Mouse (Mus musculus) heart, adult 8-10 months (tissue): ENCODE measurements around the gene Tceal7. TPM values are rescaled to one million over a fixed set of nuclear protein-coding genes. Genes with fewer than 3 reads are reported as not detected.
A peak's percentile ranks its signal among the peaks of the same experiment; 100 is the strongest.
"Not testable (repeated sequence)": the region's sequence is repeated elsewhere in the genome, so short reads cannot be mapped to it uniquely, and the experiment has no call there.

Experiments used
- DNase-seq: peaks from one replicate; pipeline ENCODE4 v3.0.0; 2022; ENCODE audit warnings: low spot score
- total RNA-seq, 4 experiments: library from RNA; stranded (reverse); gene quantifications; 2 replicates each; pipeline ENCODE4 v1.2.4; 2022

Gene Tceal7
- 1 to 10 TPM in 1 of 4 experiments, under 1 TPM in 2, not detected in 1; 0.75 to 1.0 (median 0.97) TPM for total RNA-seq

DNA sequence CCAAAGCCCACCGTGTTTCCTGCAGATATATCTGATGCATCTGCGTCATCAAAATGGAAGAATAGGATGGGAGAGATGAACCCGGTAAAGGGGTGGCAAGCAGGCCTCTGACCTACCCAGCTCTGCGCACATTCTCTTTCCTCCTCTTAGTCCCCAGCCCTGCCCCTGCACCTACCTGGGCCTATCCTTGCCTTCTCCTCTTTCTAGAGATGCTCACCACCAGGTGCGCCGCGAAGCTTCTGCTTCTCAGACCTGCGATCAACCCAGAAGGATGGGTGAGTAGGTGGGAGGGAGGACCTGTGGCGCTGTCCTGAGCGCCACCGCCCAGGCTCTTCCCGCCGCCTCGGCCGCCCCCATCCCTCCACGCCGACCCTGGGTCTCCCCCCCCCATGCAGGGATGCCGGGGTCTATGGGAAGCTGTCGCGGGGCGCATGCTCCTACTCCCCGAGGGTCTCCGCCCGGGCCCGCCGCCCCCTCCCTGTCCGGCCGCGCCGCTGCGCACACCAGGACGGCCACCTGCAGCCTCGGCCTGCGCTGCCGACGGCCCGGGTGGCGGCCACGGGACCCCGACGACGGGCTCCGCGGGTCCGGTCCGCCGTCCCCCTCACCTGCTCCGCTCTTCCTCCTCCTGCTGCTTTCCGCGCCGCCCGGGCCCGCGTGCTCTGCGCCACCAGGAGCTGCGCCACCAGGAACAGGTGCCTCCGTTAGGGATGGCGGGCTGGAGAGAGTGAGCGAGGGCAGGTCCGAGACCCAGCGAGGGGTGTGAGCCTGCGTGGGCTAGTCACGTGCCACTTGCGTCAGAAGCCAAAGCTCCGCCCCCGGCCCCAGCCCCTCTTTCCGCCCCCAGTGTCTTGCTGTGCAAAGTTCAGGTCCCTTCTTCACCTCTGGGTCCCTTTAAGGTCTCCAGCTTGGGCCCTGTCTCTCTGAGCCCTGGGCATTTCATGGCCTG lies at the start of gene Tceal7, which contains the start of gene Bex1:
Tceal7 (plus strand) TSS at position 51 of the 949 bp plus-strand sequence.
Bex1 (minus strand) TSS at position 785 of the 949 bp plus-strand sequence.
- DNase-seq = not testable (repeated sequence)

DNA sequence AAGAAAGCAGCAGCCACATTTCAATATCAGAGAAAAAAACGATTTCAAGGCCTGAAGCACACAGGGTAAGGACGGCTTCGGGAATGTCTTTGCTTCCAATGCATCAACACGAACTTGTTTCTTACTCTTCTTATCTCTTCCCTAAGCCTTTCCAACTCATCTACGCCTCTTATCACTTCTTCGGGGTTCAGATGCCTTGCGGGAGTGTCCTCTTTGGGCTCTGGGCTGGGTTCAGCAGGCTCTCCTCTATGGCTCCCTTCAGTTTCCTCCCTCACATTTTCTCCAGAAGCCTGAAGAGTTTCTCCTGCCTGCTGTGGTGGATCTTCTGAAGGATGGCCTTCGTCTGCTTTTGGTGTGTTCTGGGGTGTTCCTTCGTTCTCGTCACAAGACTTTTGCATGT lies 44.0 kb upstream of the Tceal7 start:
- peak; percentile 1 for DNase-seq

DNA sequence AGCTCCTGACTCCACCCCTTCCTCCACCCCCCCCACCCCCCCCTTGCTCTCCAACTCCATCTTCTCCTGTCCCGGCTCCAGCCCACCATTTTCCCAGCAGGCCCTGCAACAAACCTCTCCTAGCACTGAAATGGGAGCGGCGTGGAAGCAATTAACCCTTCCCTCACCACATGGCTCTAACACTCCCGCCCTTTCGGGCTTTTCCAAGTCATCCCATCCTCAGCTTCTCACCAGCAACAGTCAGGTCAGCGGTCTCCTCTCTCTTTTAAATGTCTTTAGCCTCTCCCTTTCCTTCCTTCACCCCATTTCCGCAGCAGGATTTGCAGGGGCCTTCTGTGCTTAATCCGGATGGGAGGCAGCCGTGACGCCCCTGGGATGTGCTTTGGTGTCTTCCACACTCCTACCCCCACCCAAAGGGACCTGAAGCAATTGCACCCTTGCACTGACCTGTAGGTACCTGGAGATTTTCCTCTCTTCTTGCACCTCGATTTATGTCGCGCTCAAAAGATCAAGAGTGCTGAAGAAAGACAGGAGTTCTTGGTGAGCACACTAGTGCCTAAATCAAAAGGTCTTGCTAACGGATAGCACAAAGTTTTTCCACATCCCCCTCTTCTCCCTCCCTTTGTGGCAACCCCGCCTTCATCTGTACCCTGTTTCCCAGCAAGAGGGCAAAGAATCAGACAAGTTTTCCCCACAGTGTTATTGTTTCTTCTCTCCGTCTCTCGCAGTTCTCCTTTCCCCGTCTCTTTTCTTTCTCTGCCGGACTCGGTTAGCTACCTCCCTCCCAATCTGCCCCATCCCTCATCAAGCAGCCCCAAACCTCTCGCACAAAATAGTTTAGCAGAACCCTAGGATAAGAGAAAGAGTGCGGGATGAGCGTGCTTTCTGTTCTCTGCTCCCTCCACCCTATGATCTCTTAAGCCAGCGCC lies 43.1 kb upstream of the Tceal7 start:
- DNase-seq = peak; percentile 20

DNA sequence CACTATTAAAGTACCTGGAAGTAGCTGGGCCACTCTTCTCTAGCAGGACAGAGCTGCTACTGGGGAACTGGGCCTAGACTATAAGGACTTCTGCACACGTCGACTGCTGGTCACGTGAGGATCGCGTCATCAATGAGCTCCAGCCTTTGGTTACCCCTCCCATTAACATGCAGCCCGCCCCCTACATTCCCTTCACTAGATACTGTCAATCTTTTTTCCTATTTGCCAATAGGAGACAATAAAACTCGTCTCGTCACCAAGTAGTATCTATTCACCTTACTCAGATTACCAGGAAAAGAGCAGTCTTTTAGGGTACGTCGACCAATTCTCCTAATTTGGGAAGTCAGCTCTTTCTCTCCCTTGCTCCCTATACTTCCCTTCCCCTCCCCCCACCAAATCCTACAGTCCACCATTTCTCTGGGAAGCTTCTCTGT lies 42.4 kb upstream of the Tceal7 start, which contains the start of gene Tceal8:
Tceal8 (minus strand) TSS at position 225 of the 434 bp plus-strand sequence.
- peak; percentile 72 for DNase-seq

DNA sequence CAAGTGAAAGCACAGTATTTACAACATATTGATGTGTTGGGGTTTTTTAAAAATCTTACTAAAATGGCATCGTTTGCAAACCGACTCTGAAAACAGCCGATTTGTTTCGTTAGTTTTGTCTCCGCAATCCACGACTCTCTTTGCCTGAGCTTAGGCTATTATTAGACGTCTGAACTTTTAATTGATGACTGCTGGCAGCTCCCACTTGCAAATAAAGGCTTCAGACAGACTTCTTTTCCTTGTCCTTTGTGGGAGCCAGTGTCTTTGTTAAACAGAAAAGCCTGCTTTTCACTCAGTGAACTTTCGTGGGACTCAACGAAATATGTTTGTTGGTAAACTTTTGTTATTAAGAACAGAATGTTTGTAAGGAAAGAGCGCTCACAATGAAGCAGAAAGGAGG lies 41.8 kb upstream of the Tceal7 start:
- DNase-seq = no peak

DNA sequence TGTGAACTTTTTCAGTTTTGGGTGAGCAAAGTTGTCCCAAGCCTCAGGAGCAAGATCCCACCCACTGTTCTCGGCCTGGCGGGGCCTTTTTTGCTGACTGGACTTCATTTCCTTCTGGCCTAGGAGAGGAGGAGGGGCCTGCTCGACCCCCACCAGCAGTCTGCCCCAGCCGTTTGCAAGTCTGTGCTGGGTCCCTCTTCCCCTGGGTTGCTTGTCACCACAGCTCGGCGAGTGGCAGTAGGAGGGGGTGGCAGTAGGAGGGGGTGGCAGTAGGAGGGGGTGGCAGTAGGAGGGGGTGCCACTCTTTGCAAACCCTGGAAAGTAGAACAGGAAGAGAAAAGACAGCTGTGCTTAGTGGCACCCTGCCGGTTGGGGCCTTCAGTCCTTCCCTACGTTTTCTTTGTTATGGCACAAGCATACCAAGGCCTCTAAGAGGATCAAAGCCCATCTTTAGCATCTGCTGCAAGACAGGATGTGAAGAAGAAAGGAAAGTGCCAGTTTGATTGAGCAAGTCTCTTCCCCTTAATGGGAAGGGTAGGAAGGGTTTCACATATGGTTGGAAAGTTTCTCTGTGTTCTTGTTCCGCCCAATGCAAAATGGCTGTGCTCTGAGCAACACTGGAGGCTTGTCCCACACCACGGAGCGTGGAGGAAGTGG lies 33.6 kb upstream of the Tceal7 start:
- DNase-seq = no peak

DNA sequence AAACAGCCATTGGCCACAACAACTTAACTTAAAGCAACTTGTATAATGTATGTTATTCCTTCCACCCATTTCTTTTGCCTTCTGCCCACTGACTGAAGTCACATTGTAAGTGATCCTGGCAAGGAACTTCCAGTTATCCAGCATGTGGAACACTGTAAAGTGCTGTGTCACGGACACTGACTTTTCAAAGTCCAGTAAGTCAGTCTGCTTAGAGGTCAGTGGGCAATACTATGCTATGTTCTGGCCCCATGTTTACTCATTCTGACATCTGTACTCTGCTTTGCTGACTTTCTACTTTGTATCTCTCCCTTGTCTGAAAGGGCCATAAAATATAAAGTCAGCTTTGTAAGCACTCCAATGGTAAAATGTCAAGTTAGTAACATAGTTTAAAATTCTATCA lies 31.5 kb upstream of the Tceal7 start:
- no peak for DNase-seq

DNA sequence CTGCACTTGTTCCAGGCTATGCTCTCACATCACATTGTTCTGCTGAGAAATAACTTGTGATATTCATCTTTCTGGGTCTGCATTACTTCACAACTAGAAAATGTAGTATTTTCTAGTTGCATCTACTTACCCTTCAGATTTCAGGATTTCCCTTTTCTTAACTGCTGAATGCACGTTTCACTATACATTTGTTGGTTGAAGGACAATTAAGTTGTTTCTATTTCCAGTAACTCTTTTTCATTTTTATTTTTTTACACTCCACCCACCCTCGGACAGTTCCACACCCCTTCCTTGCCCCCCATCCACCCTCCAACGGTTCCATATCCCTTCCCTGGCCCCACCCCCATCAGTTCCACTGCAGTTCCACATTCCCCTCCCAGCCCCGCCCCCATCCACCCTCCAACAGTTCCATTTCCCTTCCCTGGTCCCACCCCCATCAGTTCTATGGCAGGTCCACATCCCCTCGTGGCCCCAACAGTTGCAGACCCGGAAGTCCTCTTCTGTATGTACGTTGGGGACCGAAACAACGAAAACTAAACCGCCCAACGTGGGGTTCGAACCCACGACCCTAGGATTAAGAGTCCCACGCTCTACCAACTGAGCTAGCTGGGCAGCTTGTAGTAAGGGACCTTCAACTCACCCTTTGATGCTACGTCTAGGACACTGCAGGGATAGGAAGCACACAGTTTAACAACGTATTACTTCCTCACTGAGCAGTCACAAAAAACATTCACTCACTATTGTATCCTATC lies 19.2 kb upstream of the Tceal7 start:
- DNase-seq = no peak

DNA sequence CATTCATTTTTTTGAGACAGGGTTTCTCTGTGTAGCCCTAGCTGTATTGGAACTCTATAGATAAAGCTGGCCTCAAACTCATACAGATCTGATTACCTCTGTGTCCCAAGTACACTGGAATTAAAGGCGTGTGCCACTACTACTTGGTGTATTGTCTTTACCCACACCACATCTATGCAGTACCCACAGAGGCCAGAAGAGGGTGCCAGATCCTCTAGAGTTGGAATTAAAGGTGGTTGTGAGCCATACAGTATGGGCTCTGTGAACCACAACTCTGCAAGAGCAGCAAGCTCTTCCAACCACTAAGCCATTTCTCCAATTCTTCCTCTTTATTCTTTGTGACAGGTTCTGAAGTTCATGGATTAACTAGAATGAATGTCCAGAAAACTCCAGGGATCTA lies 17.7 kb upstream of the Tceal7 start:
- no peak for DNase-seq

DNA sequence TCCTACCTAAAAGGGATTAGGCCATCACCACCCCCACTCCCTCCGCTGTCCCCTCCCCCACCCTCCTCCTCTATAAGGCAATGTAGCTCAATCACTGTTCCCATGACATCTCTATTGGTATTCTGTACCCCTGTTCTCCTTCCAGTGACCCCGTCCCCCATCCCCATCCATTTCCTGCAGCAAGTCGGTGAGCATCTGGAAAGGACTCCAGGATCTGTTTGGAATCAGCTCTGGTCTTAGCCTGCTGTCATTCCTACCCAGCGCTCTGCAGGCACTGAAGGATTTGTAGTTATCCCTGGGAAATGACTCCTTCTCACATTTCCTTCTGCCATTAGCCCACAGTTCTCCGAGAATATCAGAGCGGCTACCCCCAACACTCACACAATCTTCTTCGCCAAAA lies 11.3 kb upstream of the Tceal7 start:
- no peak for DNase-seq

DNA sequence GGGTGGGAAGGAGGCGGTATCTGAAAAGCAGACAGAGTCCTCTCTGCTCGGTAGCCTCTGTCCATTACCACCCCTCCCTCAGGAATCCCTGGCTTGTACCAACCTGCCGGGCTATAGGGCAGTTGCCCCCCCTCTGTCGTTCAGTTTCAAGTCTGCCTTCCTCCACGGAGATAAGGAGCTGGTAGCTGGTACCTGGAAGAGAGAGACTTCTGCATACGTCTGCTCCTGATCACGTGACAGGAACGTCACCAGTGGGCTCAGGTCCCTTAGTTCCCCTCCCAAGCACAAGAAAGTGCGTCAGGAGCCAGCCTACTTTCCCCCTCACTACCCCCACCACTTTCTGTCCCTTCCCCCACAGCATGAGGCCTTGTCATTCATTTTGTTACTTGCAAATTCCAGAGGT lies 10.9 kb upstream of the Tceal7 start, which contains the start of gene Tceal5:
Tceal5 (minus strand) TSS at position 213 of the 403 bp plus-strand sequence.
- no peak for DNase-seq

DNA sequence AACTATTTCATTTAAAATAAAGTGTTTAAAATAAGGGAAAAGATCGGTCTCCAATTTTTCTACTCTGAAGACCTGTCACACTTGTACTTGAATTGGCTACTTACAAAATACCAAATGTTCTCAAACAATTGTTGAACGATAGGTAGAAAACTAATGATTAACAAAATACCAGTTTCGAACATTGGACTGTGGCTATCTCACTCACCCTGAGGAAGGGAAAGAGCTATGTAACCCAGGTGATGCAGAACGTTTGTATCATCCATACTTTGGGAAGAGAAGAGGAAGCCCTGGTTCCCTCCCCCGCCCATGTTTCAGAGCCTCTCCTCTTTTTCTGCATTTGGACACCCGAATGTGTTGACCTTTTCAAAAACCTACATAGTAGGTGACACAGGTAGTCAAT lies 10.2 kb upstream of the Tceal7 start:
- DNase-seq = no peak

DNA sequence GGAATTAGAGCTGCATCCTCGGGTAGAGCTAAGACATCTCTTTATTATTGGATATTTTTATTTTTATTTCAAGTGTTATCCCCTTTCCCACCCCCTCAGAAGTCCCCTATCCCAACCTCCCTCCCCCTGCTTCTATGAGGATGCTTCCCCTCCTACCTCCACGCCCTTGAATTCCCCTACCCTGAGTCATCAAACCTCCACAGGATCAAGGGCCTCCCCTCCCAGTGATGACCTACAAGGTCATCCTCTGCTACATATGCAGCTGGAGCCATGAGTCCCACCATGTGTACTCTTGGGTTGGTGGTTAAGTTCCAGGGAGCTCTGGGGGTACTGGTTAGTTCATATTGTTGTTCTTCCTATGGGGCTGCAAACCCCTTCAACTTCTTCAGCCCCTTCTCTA lies 1.2 kb upstream of the Tceal7 start:
- DNase-seq = no peak

DNA sequence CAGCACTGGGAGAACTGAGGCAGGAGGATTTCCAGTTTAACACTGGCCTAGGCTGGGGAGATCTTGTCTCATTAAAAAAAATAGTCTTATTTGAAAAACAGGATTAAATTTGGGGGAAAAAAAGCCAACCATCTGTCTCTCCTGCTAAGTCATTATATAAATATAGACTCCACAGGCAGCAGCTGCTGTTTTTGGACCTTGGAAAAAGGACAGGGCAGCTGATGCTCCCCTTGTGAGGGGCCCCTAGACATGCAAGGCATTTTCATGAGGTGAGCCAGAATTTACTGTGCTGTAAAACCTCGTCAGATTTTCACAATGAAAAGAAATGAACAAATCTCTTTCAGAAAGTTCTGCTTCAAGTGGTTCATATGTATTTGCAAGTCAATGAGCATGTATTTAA lies 1.7 kb downstream of the Tceal7 start:
- no peak for DNase-seq

DNA sequence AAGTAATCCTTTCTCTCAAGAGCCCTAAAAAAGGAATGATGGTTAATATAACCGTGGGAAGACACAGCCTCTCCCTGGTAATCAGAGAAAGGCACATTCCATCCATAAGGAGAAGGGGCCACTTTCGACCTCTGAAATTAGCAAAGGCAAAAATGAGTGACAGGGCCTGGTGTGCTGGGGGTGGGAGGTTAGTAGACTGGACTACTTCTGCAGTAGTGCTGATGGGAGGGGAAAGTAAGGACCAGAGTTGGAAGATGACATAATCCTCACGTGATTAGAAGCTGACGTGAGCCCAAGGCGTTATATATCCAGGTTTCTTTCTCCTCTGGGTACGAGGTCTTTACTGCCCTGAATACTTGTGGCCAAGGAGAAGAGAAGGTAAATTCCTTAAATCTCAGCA lies 9.1 kb downstream of the Tceal7 start:
- DNase-seq = no peak

DNA sequence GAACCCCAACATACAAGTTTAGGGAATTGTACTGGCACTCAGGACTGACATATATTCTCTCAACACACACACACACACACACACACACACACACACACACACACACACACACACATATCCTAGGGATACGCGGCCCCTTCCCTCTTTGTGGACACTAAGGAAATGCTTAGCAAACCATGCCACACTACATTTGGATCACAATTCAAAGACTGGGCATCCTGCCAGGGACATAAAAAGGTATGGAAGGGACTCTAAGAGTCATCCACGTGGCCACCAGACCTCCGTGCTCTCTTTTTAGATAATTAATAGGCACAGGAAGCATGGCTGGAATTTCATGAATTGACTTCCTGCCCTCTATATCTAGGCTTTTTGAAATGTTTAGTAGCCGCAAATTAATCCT lies 13.2 kb downstream of the Tceal7 start:
- no peak for DNase-seq

DNA sequence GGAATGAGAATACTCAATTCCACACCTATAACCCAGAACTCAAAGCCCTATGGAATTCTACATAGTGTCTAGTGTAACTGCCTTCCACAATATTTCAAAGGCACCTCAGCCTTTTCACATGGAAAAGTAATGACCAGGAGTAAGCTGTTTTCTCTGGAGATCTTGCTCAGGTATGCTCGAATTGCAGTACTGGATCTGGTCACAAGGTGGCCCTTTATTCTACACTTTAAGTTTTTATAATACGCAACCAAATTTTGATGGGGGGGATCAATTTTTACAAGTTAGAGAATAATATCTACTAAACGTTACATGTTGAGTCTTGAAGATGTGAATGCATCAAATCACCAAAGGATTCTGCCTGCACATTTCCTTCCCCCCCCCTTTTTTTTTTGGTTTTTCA lies 23.5 kb downstream of the Tceal7 start:
- peak; percentile 11 for DNase-seq

DNA sequence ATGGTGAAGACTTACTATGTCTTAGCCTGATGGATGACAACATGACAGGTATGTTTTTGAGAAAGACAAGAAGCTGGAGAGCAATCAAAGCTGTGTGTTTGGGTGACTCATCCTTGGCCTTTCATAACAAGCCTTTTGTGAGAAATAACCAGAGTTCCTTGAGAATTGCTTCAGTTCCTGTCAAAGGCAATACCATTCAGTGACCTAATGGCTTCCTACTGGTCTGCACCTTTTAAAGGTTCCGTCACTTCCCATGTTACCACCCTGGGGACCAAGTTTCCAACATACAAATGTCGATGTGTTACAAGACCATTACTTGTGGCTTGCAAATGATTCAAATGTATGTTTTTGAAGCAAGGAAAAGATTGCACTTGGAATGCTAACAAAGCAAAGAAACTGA lies 28.6 kb downstream of the Tceal7 start:
- DNase-seq = no peak

DNA sequence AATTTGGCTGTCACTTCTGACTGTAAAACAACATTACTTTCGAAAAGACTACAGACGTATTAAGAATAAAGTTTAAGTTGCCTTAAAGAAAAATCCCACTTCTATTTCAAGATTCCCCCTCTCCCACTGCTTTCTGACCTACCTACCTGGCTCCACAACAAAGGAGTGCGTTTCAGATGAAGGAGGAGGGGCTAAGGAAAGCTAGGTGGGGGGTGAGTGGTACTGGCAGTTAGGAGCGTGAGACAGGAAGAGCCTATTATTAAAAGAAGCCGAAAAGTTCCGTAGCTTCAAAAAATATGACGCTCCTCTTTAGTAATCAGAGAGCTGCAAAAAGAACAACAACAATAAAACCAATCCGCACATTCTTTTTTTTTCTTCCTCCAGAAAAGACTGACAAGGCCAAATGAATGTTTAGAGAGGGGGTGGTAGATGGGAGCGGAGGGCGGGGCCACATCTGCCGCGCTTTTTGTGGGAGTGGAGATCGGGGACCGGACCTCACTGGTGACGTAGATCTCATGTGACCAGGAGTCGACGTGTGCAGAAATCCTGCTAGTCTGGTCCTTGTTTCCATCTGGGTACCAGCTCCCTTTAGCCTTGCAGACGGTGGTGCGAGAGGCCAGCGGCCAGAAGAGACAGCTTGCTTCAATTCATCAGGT lies 30.1 kb downstream of the Tceal7 start, which contains the start of gene Tceal9:
Tceal9 (plus strand) TSS at position 506 of the 656 bp plus-strand sequence.
- peak; percentile 70 for DNase-seq

DNA sequence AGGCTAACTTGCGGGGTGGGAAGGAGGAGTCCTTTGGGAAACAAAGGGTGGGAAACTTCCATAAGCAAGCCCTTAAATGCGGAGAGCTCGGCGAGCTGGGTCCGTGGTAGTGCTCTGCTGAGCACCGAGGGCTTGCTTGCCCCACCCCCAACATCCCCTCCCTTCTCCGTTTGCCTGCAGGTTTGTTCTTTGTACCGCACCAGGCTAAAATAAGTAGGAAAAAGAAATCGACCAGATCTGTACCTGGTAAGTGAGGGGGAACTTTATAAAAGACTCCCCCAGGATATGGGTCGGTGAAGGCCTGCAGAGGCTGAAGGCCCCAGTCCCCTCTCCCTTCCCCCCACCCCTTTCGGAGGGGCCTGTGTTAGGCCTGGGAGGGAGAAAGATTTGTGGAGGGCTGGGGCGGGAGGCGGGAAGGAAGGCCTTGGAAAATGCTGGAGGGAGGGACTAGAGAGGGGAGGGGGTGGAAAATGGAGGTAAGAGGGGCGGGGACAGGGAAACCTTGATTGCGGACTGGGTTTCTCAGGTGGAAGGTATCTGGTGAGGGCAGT lies 31.0 kb downstream of the Tceal7 start:
- peak; percentile 4 for DNase-seq
